Comparison of ENCODE assay signal across 8 mouse cellular contexts in the genomic region with DNA sequence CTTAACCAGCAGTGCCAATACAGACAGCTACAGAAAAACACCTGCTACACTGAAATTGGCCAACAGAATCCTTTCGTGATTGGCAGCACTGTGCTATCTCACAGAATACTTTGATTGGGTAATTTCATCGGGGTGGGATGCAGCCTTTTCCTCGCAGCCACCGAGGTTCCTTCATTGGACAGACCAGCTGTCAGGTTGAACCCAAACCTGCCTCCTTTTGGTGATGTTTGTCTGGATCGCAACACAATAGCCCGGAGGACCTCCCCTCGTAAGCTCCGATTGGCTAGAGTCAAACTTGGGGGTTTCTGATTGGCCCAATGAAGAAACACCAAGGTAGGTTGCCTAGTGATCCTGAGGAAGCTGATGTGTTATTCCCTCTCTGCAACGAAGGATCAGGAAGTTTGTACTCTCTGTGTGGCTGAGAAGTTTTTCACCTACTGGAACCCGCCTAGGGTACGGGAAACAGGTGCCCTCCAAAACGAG. TPM values are rescaled to one million over a fixed set of nuclear protein-coding genes. Genes with fewer than 3 reads are reported as not detected.
A peak's percentile ranks its signal among the peaks of the same experiment; 100 is the strongest.
DNase-seq lines count a peak whose midpoint lies in the region; ATAC-seq and TF ChIP-seq lines count a peak whose summit lies in the region.

A gene (plus strand): TSS at position 331 of the 483 bp plus-strand sequence.

- peak within 1 kb of the TSS; percentile 76 to 83 for H3K4me3 ChIP-seq in MEL (ENCODE audit: control insufficient read depth in 1 of 2, insufficient read depth in 1 of 2, low read depth in 2 of 2, low read length in 2 of 2)
- H3K4me3 ChIP-seq in cerebellum, adult 2 months (replicated peaks; ENCODE audit: insufficient read depth, low read depth, low read length), result peak within 1 kb of the TSS; percentile 99
- H3K4me3 ChIP-seq in forebrain, postnatal 0 days (ENCODE audit: low read depth, low read length), result peak within 1 kb of the TSS; percentile 76
- H3K4me3 ChIP-seq in lung, embryonic 15.5 days, result peak within 1 kb of the TSS; percentile 80

- peak; percentile 100 for DNase-seq in MEL (ENCODE audit: low read depth, low spot score)
- peak; percentile 95 to 99 for DNase-seq in cerebellum, adult 2 months
- peak; percentile 97 for DNase-seq in forebrain, postnatal 0 days
- peak; percentile 95 for DNase-seq in heart, postnatal 4 days
- peak; percentile 97 to 98 for DNase-seq in layer of hippocampus, adult 8-10 months (ENCODE audit: low spot score in 2 of 2)
- DNase-seq in ovary, adult 18-20 months (ENCODE audit: low spot score), result peak; percentile 95
- DNase-seq in thymus, postnatal 0 days (ENCODE audit: low spot score), result peak; percentile 97

- H3K4me2 ChIP-seq in forebrain, postnatal 0 days (ENCODE audit: low read depth), result peak within 1 kb of the TSS; percentile 59
- H3K4me2 ChIP-seq in lung, embryonic 15.5 days, result peak within 1 kb of the TSS; percentile 62

- peaks cover 5% of the 10 kb centered on the region for H3K79me2 ChIP-seq in MEL (ENCODE audit: control insufficient read depth, insufficient read depth, low read length, poor library complexity)

- no peaks in the 10 kb centered on the region; a peak in 1 of 4 replicates for H3K27me3 ChIP-seq in MEL (ENCODE audit: control insufficient read depth in 1 of 2, insufficient read depth in 2 of 2, low read length in 2 of 2)
- H3K27me3 ChIP-seq in cerebellum, adult 2 months (ENCODE audit: control insufficient read depth, insufficient read depth, low read length), result no peaks in the 10 kb centered on the region
- H3K27me3 ChIP-seq in forebrain, postnatal 0 days (ENCODE audit: insufficient read depth, low read length), result no peaks in the 10 kb centered on the region
- no peaks in the 10 kb centered on the region for H3K27me3 ChIP-seq in lung, embryonic 15.5 days

- TF ChIP-seq RAD21 in MEL (IDR thresholded peaks at IDR 0.05; ENCODE audit: low read depth, low read length), result no peak

- TF ChIP-seq POLR2A in MEL (IDR thresholded peaks at IDR 0.05; ENCODE audit: control insufficient read depth in 1 of 2, insufficient read depth in 1 of 2, low read depth in 1 of 2, low read length in 2 of 2, poor library complexity in 1 of 2), result peak; percentile 48 to 95; a peak in 2 of 4 replicates
- peak; percentile 66; the same call in 1 of the 2 replicates for TF ChIP-seq POLR2A in cerebellum, adult 2 months (IDR thresholded peaks at IDR 0.05; ENCODE audit: borderline replicate concordance, insufficient read depth, low read length)

- TF ChIP-seq CTCF in MEL (IDR thresholded peaks at IDR 0.05 in 2 of 3, conservative IDR thresholded peaks at IDR 0.05 in 1 of 3; ENCODE audit: control insufficient read depth in 1 of 3, insufficient read depth in 1 of 3, low read depth in 2 of 3, low read length in 3 of 3, poor library complexity in 1 of 3, severe bottlenecking in 1 of 3), result no peak
- no peak for TF ChIP-seq CTCF in cerebellum, adult 2 months (IDR thresholded peaks at IDR 0.05; ENCODE audit: borderline replicate concordance, insufficient read depth, low read depth, low read length)
- peak; percentile 34; the same call in 1 of the 2 replicates for TF ChIP-seq CTCF in forebrain, postnatal 0 days (IDR thresholded peaks at IDR 0.05; ENCODE audit: low read depth)

- peak within 1 kb of the TSS; percentile 74 for H3K27ac ChIP-seq in MEL (ENCODE audit: control insufficient read depth, low read depth, low read length)
- no peak within 1 kb of the TSS for H3K27ac ChIP-seq in cerebellum, adult 2 months (ENCODE audit: insufficient read depth, low read length)
- peak within 1 kb of the TSS; percentile 60; the same call in 1 of the 2 replicates for H3K27ac ChIP-seq in forebrain, postnatal 0 days (ENCODE audit: low read depth, low read length)
- peak within 1 kb of the TSS; percentile 84 for H3K27ac ChIP-seq in lung, embryonic 15.5 days

- H3K9ac ChIP-seq in MEL (ENCODE audit: control insufficient read depth, low read depth, low read length, poor library complexity, severe bottlenecking), result peak within 1 kb of the TSS; percentile 75
- peak within 1 kb of the TSS; percentile 56 for H3K9ac ChIP-seq in forebrain, postnatal 0 days
- peak within 1 kb of the TSS; percentile 60 for H3K9ac ChIP-seq in lung, embryonic 15.5 days

- WGBS in cerebellum, adult 2 months, result 1% methylated on average over 12 of the region's 12 CpGs
- under 1% methylated on average over 12 of the region's 12 CpGs for WGBS in forebrain, postnatal 0 days
- WGBS in lung, embryonic 15.5 days, result 0% methylated on average over 12 of the region's 12 CpGs

- no peaks in the 10 kb centered on the region for H3K9me3 ChIP-seq in MEL (replicated peaks; ENCODE audit: insufficient read depth, low read length)
- no peaks in the 10 kb centered on the region for H3K9me3 ChIP-seq in forebrain, postnatal 0 days (ENCODE audit: low read length)
- no peaks in the 10 kb centered on the region for H3K9me3 ChIP-seq in lung, embryonic 15.5 days

- TF ChIP-seq EP300 in MEL (IDR thresholded peaks at IDR 0.05; ENCODE audit: low read depth in 1 of 2, low read length in 2 of 2), result no peak; a peak in 2 of 4 replicates

- ATAC-seq in forebrain, postnatal 0 days, result peak; percentile 100
- ATAC-seq in lung, embryonic 15.5 days (ENCODE audit: borderline replicate concordance, extremely low read depth, low FRiP score, low TSS enrichment), result peak; percentile 100

- peaks cover 8 to 10% of the 10 kb centered on the region in 2 experiments for H3K36me3 ChIP-seq in MEL (ENCODE audit: control insufficient read depth in 1 of 2, insufficient read depth in 2 of 2, low read length in 2 of 2)
- H3K36me3 ChIP-seq in forebrain, postnatal 0 days (ENCODE audit: insufficient read depth), result 0 out of 2 replicates have a peak, but pooled peaks cover 3% of the 10 kb centered on the region
- peaks cover 11% of the 10 kb centered on the region for H3K36me3 ChIP-seq in lung, embryonic 15.5 days

- peaks cover 2 to 6% of the 10 kb centered on the region in 2 experiments; a peak in 2 of 4 replicates for H3K4me1 ChIP-seq in MEL (ENCODE audit: control insufficient read depth in 1 of 2, insufficient read depth in 2 of 2, low read length in 2 of 2)
- no peaks in the 10 kb centered on the region for H3K4me1 ChIP-seq in cerebellum, adult 2 months (ENCODE audit: control insufficient read depth, insufficient read depth, low read length)
- no peaks in the 10 kb centered on the region for H3K4me1 ChIP-seq in forebrain, postnatal 0 days (ENCODE audit: insufficient read depth)
- peaks cover 6% of the 10 kb centered on the region for H3K4me1 ChIP-seq in lung, embryonic 15.5 days

TF ChIP-seq in MEL, 35 proteins besides CTCF, POLR2A, EP300 and RAD21 (continues in another document):
- peak; percentile 98 for TF ChIP-seq SIN3A (IDR thresholded peaks at IDR 0.05; ENCODE audit: low read length)
- no peak for TF ChIP-seq USF1 (IDR thresholded peaks at IDR 0.05; ENCODE audit: low read depth, low read length)
- no peak for TF ChIP-seq BHLHE40 (IDR thresholded peaks at IDR 0.05; ENCODE audit: borderline replicate concordance, low read depth, low read length)
- no peak for TF ChIP-seq GABPA (IDR thresholded peaks at IDR 0.05; ENCODE audit: low read depth, low read length)
- TF ChIP-seq KAT2A (conservative IDR thresholded peaks at IDR 0.05; ENCODE audit: low read depth, low read length), result peak; percentile 86
- TF ChIP-seq ETS1 (IDR thresholded peaks at IDR 0.05; ENCODE audit: low read depth, low read length), result 0 out of 2 replicates have a peak, but pooled peaks have one; percentile 38
- no peak; the same call in 1 of the 2 replicates for TF ChIP-seq ZNF384 (IDR thresholded peaks at IDR 0.05; ENCODE audit: low read depth, low read length)
- no peak for TF ChIP-seq E2F4 (IDR thresholded peaks at IDR 0.05; ENCODE audit: borderline replicate concordance, low read depth, low read length)
- TF ChIP-seq CHD1 (IDR thresholded peaks at IDR 0.05; ENCODE audit: low read depth, low read length), result no peak
- peak; percentile 89 for TF ChIP-seq ELF1 (IDR thresholded peaks at IDR 0.05; ENCODE audit: low read depth, low read length)
- no peak for TF ChIP-seq ZC3H11A (IDR thresholded peaks at IDR 0.05; ENCODE audit: low read depth, low read length)
- peak; percentile 90 for TF ChIP-seq NELFE (IDR thresholded peaks at IDR 0.05; ENCODE audit: low read depth, low read length)
- peak; percentile 96 for TF ChIP-seq CHD2 (IDR thresholded peaks at IDR 0.05; ENCODE audit: low read length)
- TF ChIP-seq TAL1 (IDR thresholded peaks at IDR 0.05; ENCODE audit: low read length), result no peak
- TF ChIP-seq MYC (IDR thresholded peaks at IDR 0.05; ENCODE audit: low read depth, low read length), result peak; percentile 19; the same call in 1 of the 2 replicates
- TF ChIP-seq RCOR1 (IDR thresholded peaks at IDR 0.05; ENCODE audit: low read depth, low read length), result no peak
- no peak for TF ChIP-seq MAFK (IDR thresholded peaks at IDR 0.05; ENCODE audit: borderline replicate concordance, low read depth, low read length)
- no peak for TF ChIP-seq ZKSCAN1 (IDR thresholded peaks at IDR 0.05; ENCODE audit: low read depth, low read length)
- TF ChIP-seq UBTF (IDR thresholded peaks at IDR 0.05; ENCODE audit: borderline replicate concordance, insufficient read depth, low read depth, low read length), result no peak
- TF ChIP-seq ZMIZ1 (IDR thresholded peaks at IDR 0.05; ENCODE audit: low read depth, low read length), result peak; percentile 98
- peak; percentile 68 for TF ChIP-seq JUND (IDR thresholded peaks at IDR 0.05; ENCODE audit: low read depth, low read length)
- TF ChIP-seq POLR2AphosphoS5 (IDR thresholded peaks at IDR 0.05; ENCODE audit: borderline replicate concordance, low read depth, low read length), result no peak; the same call in 1 of the 2 replicates
- peak; percentile 81 for TF ChIP-seq GATA1 (IDR thresholded peaks at IDR 0.05; ENCODE audit: low read depth, low read length)
- peak; percentile 93 for TF ChIP-seq TBP (IDR thresholded peaks at IDR 0.05; ENCODE audit: low read depth, low read length)
- TF ChIP-seq USF2 (IDR thresholded peaks at IDR 0.05; ENCODE audit: borderline replicate concordance in 1 of 2, insufficient read depth in 1 of 2, low read depth in 1 of 2, low read length in 2 of 2), result no peak

RNA-seq across cellular contexts. Expression of the gene that starts here (rescaled TPM):
- 41.0 and 43.8 TPM in 2 replicates for total RNA-seq in MEL (2012; rRNA removed)
- 10 to 100 TPM in 1 of 2 experiments, not detected in 1; 45.1 TPM for polyA plus RNA-seq in MEL (2012; ENCODE audit: insufficient read depth in 1 of 2, insufficient read length in 2 of 2, low read depth in 1 of 2, low replicate concordance in 2 of 2, missing spikeins in 1 of 2)
- 22.7 and 24.1 TPM in 2 replicates for polyA plus RNA-seq in cerebellum, adult 2 months (2012; rRNA removed)
- total RNA-seq in forebrain, postnatal 0 days (2014; rRNA removed), result 23.2 and 28.5 TPM in 2 replicates
- polyA plus RNA-seq in forebrain, postnatal 0 days (2015; fragmentation: Nextera tagmentation; extraction: Ambion mirVana), result 18.2 and 19.2 TPM in 2 replicates
- 10 to 100 TPM; 16.9 to 20.5 TPM for total RNA-seq in heart, postnatal 4 days (2021)
- total RNA-seq in layer of hippocampus, adult 8-10 months (2022), result 10 to 100 TPM; 20.3 to 27.0 (median 21.9) TPM
- polyA plus RNA-seq in lung, embryonic 15.5 days (2015; fragmentation: Nextera tagmentation; extraction: Ambion mirVana), result 32.3 and 33.6 TPM in 2 replicates
- 33.4 and 35.9 TPM in 2 replicates for polyA plus RNA-seq in thymus, postnatal 0 days (2015; fragmentation: Nextera tagmentation; extraction: Ambion mirVana)
